Mouse (Mus musculus) midbrain, embryonic 15.5 days (tissue): ENCODE data around the gene Tor1b. TPM values are rescaled to one million over a fixed set of nuclear protein-coding genes. Genes with fewer than 3 reads are reported as not detected.
"Not testable (repeated sequence)": the region's sequence is repeated elsewhere in the genome, so short reads cannot be mapped to it uniquely, and the experiment has no call there.

Experiments
- ATAC-seq: fragments of 200-750 bp; cut with Nextera tagmentation; replicated peaks from 2 replicates; pipeline ENCODE4 v1.8.0; 2017; ENCODE audit warnings: moderate TSS enrichment
- H3K27ac ChIP-seq: fragments of 300-500 bp; sonication (generic); 2 replicates; pipeline ENCODE4 v1.5.1; 2015; ENCODE audit warnings: mild to moderate bottlenecking, inconsistent platforms
- H3K27me3 ChIP-seq: fragments of 300-500 bp; sonication (generic); replicated peaks from 2 replicates; pipeline ENCODE4 v1.6.1; 2015; ENCODE audit warnings: inconsistent platforms
- H3K36me3 ChIP-seq: fragments of 300-500 bp; sonication (generic); replicated peaks from 2 replicates; pipeline ENCODE4 v1.6.1; 2015; ENCODE audit warnings: inconsistent platforms
- H3K4me1 ChIP-seq: fragments of 300-500 bp; sonication (generic); 2 replicates; pipeline ENCODE4 v1.6.1; 2015; ENCODE audit warnings: inconsistent platforms
- H3K4me2 ChIP-seq: fragments of 300-500 bp; sonication (generic); 2 replicates; pipeline ENCODE4 v1.6.1; 2015; ENCODE audit warnings: inconsistent platforms, mild to moderate bottlenecking, moderate library complexity
- H3K4me3 ChIP-seq: fragments of 300-500 bp; sonication (generic); 2 replicates; pipeline ENCODE4 v1.5.1; 2015; ENCODE audit warnings: mild to moderate bottlenecking, inconsistent platforms
- H3K9ac ChIP-seq: fragments of 300-500 bp; sonication (generic); 2 replicates; pipeline ENCODE4 v1.6.1; 2015; ENCODE audit warnings: mild to moderate bottlenecking, inconsistent platforms
- H3K9me3 ChIP-seq: fragments of 300-500 bp; sonication (generic); 2 replicates; pipeline ENCODE4 v1.6.1; 2016; ENCODE audit warnings: inconsistent platforms
- WGBS: fragments of 180-500 bp; shearing (Covaris S2); methylation state at CpG from one replicate; pipeline ENCODE4 v1.1.7; 2015; ENCODE audit warnings: mixed read lengths; 5-methylcytosine and 5-hydroxymethylcytosine counted together
- polyA plus RNA-seq: library from polyadenylated mRNA; unstranded; fragments of >200 nt; fragmentation: Nextera tagmentation; extraction: Ambion mirVana; gene quantifications from 2 replicates; pipeline ENCODE4 v1.2.1, GENCODE M21; 2015

The Tor1b gene
- polyA plus RNA-seq: 19.9 and 20.8 TPM in 2 replicates

DNA sequence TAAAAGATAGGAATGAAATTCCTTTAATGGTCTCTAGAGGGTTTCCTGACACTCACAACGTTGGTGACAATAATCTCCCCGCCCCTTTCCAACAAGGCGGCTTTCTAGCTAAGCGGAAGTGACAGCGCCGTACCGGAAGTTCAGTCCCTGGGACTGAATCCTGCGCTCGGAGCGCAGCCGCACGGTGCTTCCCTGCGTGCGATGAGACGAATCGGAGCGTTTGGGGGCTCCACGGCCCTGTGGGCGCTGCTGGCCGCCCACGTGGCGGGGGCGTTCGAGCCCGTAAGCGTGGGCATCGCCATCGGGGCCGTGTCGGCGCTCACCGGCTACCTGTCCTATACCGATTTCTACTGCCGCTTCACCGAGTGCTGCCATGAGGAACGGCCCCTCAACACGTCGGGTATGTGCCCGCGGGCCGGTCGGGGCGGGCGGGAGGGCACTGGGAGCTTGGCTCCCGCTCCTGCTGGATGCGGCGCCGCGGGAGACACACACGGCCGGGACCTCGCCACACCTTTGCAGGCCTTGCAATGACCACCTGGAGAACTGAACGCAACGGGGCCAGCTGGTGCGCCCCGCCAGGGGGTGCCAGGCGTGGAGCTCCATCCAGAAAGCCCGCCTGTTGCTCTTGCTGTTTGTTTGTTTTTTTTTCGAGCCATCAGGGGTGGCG, at the start of gene Tor1b:
TSS of gene Tor1b (plus strand) at position 136 of the 667 bp plus-strand sequence.
- H3K4me2 ChIP-seq: peak within 1 kb of the TSS; percentile 83
- peak within 1 kb of the TSS; percentile 86 for H3K27ac ChIP-seq
- H3K36me3 ChIP-seq: peaks cover 23% of the 10 kb centered on the region
- no peaks in the 10 kb centered on the region for H3K27me3 ChIP-seq
- ATAC-seq: peak; percentile 94
- H3K9ac ChIP-seq: peak within 1 kb of the TSS; percentile 72
- peaks cover 32% of the 10 kb centered on the region for H3K4me1 ChIP-seq
- under 1% methylated on average over 60 of the region's 60 CpGs for WGBS
- H3K4me3 ChIP-seq: peak within 1 kb of the TSS; percentile 73
- H3K9me3 ChIP-seq: no peaks in the 10 kb centered on the region

DNA sequence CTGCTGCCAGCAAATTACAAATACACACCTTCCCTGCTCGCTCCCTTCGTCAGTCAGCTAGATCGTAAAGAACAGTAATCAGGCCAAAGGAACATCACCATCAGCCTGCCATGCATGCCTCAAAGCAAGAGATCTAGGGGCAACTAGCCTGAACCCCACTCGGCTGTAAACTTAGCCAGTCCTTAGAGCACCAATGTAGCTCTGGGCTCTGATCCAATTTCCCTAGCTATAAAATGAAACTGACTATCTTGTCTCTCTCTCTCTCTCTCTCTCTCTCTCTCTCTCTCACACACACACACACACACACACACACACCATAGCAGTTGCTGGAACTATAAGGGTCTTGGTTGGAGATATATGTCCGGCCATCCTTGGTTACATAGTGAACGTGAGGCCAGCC, 48.5 kb upstream of the Tor1b start:
- no peak for ATAC-seq
- Histone ChIP-seq H3K4me3 (no peak overlapping the region), H3K4me1 (peaks cover 10% of the 10 kb centered on the region), H3K9ac (no peak overlapping the region), H3K27ac (no peak overlapping the region), H3K27me3 (0 out of 2 replicates have a peak, but pooled peaks cover 9% of the 10 kb centered on the region), H3K4me2 (no peak overlapping the region), H3K9me3 (no peaks in the 10 kb centered on the region), H3K36me3 (no peaks in the 10 kb centered on the region)
- WGBS: 86% methylated on average over 6 of the region's 6 CpGs

DNA sequence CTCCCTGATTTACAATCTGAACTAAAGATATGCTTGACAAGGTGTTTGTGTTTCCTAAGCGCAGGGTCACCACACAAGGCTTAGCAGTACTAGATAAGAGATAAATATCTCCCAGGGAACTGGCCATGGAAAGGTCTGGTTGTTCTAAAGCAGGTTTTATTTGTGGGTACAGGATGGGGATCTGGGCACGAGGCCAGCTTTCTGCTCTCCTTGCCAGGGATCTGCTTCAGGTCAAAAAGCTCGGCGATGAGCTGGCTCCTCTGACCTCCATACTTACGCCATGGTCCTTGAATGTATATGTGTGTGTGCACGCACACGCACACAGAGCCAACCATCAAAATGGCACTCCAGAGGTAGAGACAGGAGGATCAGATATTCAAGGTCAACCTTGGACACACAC, 47.8 kb upstream of the Tor1b start:
- Histone ChIP-seq H3K9ac (no peak overlapping the region), H3K9me3 (no peaks in the 10 kb centered on the region), H3K4me2 (no peak overlapping the region), H3K4me1 (peaks cover 10% of the 10 kb centered on the region), H3K27me3 (0 out of 2 replicates have a peak, but pooled peaks cover 9% of the 10 kb centered on the region), H3K36me3 (no peaks in the 10 kb centered on the region), H3K4me3 (no peak overlapping the region), H3K27ac (no peak overlapping the region)
- ATAC-seq: no peak
- 88% methylated on average over 7 of the region's 7 CpGs for WGBS

DNA sequence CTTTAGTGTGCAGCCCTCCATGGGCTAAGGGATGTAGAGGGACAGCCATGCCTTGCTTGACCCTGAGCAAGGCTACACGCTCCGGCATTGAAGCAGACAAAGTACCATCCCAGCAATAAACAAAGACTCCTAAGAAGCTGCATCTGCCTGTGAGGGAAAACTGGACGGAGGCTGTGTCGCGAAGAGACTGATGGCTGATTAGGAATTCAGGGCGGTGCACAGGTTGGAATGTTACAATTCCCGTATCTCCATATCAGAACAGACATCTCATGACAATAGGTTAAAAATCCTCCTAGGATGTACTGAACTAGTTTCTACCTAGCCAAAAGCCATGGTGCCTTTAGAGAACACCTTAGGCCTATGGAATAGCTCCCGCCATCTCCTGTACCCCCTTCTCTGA, 46.9 kb upstream of the Tor1b start:
- 87% methylated on average over 8 of the region's 8 CpGs for WGBS
- Histone ChIP-seq H3K9me3 (no peaks in the 10 kb centered on the region), H3K36me3 (no peaks in the 10 kb centered on the region), H3K4me3 (no peak overlapping the region), H3K27ac (no peak overlapping the region), H3K4me1 (peaks cover 10% of the 10 kb centered on the region), H3K9ac (no peak overlapping the region), H3K27me3 (0 out of 2 replicates have a peak, but pooled peaks cover 9% of the 10 kb centered on the region), H3K4me2 (no peak overlapping the region)
- no peak for ATAC-seq

DNA sequence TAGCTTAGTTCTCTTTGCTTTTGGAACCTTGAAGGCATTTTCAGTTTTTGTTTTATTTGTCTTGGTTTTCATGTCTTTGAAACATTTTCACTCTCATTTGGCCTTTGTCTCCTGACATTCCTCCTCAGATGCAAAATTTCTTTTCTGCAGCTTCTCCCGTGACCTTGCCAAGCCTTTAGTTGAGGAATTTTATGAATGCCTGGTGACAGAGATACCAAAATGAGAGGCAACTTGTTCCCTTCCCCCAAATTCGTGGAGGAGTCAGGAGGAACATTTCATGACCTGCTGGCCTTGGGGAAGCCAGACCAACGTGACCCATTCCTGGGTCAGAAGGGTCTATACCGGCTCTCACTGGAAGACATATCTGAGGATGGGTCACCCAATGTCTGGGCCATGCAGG, 46.1 kb upstream of the Tor1b start:
- Histone ChIP-seq H3K36me3 (no peaks in the 10 kb centered on the region), H3K4me2 (no peak overlapping the region), H3K4me1 (peaks cover 10% of the 10 kb centered on the region), H3K27me3 (0 out of 2 replicates have a peak, but pooled peaks cover 9% of the 10 kb centered on the region), H3K4me3 (no peak overlapping the region), H3K9ac (no peak overlapping the region), H3K9me3 (no peaks in the 10 kb centered on the region), H3K27ac (no peak overlapping the region)
- ATAC-seq: no peak
- WGBS: 74% methylated on average over 4 of the region's 4 CpGs

DNA sequence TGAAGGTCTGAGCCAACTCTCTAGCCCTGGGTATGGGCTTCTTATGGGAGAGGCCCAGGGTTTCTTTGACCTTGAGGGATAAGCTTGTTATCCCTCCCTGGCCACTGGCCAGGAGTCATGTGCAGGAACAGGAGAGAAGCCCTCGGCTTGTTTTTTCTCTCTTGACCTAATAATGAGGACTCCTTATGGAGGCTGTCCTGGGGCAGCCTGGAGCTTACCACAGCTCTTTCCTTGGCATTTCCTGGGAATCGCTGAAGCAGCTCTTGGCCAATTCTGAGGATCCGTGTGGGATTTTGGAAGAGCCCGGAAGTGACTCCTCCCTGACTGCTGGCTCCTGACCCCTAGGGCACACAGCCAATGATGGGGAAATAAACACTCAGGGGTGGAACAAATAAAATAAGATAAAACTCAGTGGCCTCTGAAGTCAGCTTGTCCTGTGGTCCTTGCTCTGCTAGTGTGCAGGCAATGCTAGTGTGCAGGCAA, 40.4 kb upstream of the Tor1b start:
- Histone ChIP-seq H3K9me3 (no peaks in the 10 kb centered on the region), H3K36me3 (no peaks in the 10 kb centered on the region), H3K9ac (no peak overlapping the region), H3K4me3 (no peak overlapping the region), H3K4me2 (no peak overlapping the region), H3K27ac (no peak overlapping the region), H3K4me1 (no peaks in the 10 kb centered on the region), H3K27me3 (no peaks in the 10 kb centered on the region)
- WGBS: 49% methylated on average over 4 of the region's 4 CpGs
- ATAC-seq: no peak

DNA sequence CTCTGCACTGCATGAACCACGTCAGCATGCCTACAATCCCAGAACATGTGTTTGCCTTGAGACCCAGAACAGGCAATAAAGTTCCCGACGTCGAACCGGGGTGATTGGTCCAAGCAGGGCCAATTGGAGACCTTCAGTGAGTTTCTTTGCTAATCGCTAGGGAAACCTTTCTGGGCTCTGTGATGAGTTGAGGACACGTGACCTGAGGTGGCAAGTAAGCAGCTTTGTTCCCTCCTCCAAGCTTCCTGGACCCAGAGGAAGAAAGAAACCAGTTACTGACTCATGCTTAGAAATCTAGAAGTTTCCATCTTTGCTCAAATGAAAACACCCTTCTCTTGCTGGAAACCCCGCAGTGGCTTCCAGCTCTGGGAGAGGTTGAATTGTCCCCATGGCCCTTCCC, 39.7 kb upstream of the Tor1b start:
- H3K36me3 ChIP-seq: no peaks in the 10 kb centered on the region

DNA sequence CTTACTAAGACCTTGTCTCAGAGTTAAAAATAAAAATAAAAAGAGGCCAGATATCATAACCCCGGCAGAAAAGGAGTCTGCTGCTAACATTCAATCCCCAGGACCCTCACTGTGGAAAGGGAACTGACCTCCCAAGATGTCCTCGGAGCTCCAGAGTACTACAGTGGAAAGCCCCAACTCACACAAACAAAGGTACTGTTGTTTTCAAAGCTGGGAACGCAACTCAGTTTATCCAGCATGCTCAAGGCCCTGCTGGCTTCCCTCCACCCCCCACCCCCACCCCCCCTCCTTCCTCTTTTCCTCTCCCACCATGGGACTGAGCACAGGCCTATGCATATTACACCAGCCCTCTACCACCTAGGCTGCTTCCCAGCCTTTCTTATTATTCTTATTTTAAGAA, 37.9 kb upstream of the Tor1b start:
- Histone ChIP-seq H3K9me3 (no peaks in the 10 kb centered on the region), H3K4me1 (no peaks in the 10 kb centered on the region), H3K36me3 (no peaks in the 10 kb centered on the region), H3K27ac (no peak overlapping the region), H3K4me3 (no peak overlapping the region), H3K9ac (no peak overlapping the region), H3K27me3 (no peaks in the 10 kb centered on the region), H3K4me2 (no peak overlapping the region)
- WGBS: 33% methylated on average over 3 of the region's 3 CpGs
- no peak for ATAC-seq

More for the DNA sequence above, 39.7 kb upstream of the Tor1b start:
- Histone ChIP-seq H3K27ac (no peak overlapping the region), H3K27me3 (no peaks in the 10 kb centered on the region), H3K4me2 (no peak overlapping the region), H3K4me1 (no peaks in the 10 kb centered on the region), H3K9ac (no peak overlapping the region), H3K9me3 (no peaks in the 10 kb centered on the region), H3K4me3 (no peak overlapping the region)
- WGBS: 86% methylated on average over 8 of the region's 8 CpGs
- ATAC-seq: no peak

DNA sequence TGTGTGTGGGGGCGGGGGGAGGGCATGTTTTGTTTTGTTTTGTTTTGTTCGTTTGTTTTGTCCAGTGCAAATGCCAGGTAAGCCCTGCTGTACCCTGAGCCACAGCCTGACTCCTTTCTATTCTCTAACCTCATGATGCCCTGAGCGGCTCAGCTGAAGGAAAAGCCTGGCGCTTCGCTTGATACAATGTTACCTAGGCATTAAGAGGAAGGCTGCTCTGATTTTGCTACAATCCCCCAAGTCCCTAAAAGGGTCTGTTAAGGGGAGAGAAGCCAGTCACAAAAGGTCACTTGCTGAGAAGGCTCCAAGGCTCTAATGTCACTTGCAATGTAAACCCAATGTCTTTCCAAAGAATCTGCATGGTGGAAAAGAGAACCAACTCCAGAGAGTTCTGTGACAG, 37.4 kb upstream of the Tor1b start:
- no peak for ATAC-seq
- Histone ChIP-seq H3K27ac (no peak overlapping the region), H3K27me3 (no peaks in the 10 kb centered on the region), H3K36me3 (no peaks in the 10 kb centered on the region), H3K4me3 (no peak overlapping the region), H3K4me1 (no peaks in the 10 kb centered on the region), H3K4me2 (no peak overlapping the region), H3K9ac (no peak overlapping the region), H3K9me3 (no peaks in the 10 kb centered on the region)
- WGBS: 79% methylated on average over 5 of the region's 5 CpGs

DNA sequence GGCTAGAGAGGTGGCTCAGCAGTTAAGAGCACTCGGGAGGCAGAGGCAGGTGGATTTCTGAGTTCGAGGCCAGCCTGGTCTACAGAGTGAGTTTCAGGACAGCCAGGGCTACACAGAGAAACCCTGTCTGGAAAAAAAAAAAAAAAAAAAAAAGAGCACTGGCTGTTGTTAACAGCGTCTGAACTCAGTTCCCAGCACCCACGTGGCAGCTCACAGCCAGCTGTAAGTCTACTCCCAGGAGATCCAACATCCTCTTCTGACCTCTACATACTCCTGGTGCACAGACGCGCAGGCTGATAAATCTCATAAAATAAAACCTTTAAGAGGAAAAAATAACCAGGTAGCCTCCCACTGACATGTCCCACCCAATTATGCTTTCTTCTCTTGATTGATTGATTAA, 36.8 kb upstream of the Tor1b start:
- not testable (repeated sequence) for H3K27ac ChIP-seq, H3K4me1 ChIP-seq, H3K36me3 ChIP-seq, H3K9ac ChIP-seq, H3K4me2 ChIP-seq, H3K4me3 ChIP-seq, H3K9me3 ChIP-seq, H3K27me3 ChIP-seq, ATAC-seq
- WGBS: 57% methylated on average over 6 of the region's 6 CpGs

DNA sequence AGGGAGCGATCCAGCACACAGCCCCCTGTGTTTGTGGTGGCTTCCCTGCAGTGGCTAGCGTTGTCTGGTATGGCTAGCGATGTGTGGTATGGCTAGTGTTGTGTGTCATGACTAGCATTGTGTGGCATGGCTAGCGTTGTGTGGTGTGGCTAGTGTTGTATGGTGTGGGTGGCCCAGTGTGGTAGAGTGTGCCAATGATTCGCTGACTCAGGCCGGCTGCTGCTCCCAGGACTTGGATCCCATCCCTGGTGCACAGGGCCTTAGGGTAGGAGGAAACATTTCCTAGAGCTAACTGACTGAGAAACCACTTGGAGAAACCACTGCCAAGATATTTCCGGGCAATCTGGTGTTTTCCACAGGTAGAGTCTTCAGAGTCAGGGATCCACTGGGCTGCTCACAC, 35.1 kb upstream of the Tor1b start:
- ATAC-seq: no peak
- Histone ChIP-seq H3K9ac (no peak overlapping the region), H3K4me3 (no peak overlapping the region), H3K4me1 (no peaks in the 10 kb centered on the region), H3K27ac (no peak overlapping the region), H3K36me3 (no peaks in the 10 kb centered on the region), H3K27me3 (no peaks in the 10 kb centered on the region), H3K4me2 (no peak overlapping the region), H3K9me3 (no peaks in the 10 kb centered on the region)
- WGBS: 92% methylated on average over 7 of the region's 7 CpGs

DNA sequence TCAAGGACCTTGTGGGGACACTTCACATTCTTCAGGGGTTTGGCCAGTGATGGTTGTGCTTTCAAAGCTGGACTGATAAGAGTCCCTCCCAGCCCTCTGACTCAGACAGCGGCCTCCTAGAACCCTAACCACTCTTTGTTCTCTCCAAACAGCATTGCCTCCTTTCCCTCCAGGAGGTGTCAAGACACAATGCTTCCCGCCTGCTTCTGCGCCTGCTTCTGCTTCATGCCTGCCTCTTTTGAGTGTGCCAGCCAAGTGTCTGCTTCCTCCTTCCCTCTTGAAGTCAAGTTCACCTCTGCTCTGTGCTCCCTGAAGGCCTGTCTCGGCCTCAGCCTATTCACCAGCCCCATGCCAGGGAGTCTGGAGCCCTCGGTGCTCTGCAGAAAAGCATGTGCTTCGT, 34.6 kb upstream of the Tor1b start:
- no peaks in the 10 kb centered on the region for H3K4me1 ChIP-seq
- H3K36me3 ChIP-seq: no peaks in the 10 kb centered on the region
- WGBS: 53% methylated on average over 6 of the region's 6 CpGs
- no peak overlapping the region for H3K27ac ChIP-seq
- H3K4me2 ChIP-seq: no peak overlapping the region
- ATAC-seq: no peak
- no peaks in the 10 kb centered on the region for H3K27me3 ChIP-seq
- H3K4me3 ChIP-seq: no peak overlapping the region
- H3K9ac ChIP-seq: no peak overlapping the region
- no peaks in the 10 kb centered on the region for H3K9me3 ChIP-seq

DNA sequence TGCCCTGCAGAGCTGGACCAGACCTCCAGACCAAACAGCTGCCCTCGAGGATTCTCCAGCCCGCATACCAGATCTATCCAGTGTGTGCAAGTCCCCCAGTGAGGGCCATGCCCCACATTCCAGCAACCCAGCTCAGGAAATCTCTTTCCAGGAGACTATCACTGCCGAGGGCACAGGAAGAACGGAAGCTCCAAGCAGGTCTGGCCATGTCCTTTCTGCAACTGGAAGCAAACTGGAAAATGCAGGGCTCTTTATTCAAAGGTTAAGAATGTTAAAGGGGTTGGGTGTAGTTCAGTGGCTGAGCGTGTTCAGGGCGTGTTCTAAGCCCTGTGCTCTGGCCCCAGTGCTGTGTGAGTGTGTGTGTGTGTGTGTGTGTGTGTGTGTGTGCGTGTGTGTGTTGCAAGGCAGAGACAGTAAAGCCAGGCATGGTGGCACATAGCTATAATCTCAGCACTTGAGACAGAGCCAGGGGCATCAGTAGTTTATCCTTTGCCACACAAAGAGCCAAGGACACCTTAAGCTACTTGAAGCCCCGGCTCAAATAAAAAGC, 33.9 kb upstream of the Tor1b start:
- Histone ChIP-seq H3K9me3 (no peaks in the 10 kb centered on the region), H3K4me1 (no peaks in the 10 kb centered on the region), H3K27me3 (no peaks in the 10 kb centered on the region), H3K36me3 (no peaks in the 10 kb centered on the region), H3K27ac (no peak overlapping the region), H3K9ac (no peak overlapping the region), H3K4me2 (no peak overlapping the region), H3K4me3 (no peak overlapping the region)
- ATAC-seq: no peak
- WGBS: 53% methylated on average over 8 of the region's 8 CpGs
